Mouse (Mus musculus) left cerebral cortex, adult 18-20 months (tissue): ENCODE measurements at regions not wholly inside any gene's neighbourhood (a gene's known extent, or its start where the extent isn't known, plus 50 kb on each side); places are given as distances from the start of the nearest gene placed in this dataset.
A peak's percentile ranks its signal among the peaks of the same experiment; 100 is the strongest.

ENCODE experiments used
- DNase-seq, 2 experiments: peaks; one replicate each; pipeline ENCODE4 v3.0.0; 2021 to 2022; ENCODE audit warnings: low spot score in 2 of 2, mixed read lengths in 1 of 2

DNA sequence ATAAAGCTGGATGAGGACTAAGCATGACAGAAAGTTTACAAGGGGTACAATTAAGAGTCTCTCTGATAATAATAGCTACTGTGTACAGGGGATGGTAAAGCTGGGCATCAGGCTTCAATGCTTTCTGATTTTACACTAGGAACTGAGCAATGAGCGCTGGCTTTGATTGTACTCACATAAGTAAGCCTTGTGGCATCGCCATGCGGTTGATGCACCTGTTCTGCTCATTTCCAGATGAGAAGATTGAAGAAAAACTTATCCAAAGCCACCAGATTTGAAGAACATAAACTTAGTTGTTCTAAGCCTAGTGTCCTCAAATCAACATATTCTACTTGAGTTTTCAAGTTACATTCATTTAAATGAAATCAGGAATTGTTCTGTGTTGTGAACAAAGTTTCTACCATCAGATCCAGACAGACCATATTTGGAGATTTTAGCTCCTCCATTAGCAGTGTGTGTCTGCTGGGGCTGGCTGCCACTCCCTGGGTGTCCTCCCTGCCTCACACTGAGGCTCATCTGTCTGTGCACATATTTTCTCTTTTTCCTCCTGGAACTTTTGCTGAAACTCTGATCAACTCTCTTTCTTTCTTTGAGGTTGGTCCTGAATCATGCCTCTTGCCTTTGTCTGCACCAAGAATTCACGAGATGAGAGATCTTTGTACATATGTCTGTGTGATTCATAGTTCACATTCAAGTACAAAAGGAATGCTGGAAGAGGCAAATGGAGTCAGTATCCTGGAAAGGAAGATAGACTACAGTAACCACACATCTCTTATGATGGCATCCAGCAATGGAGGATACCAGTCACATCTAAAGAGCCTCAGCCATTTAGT lies 68.2 kb upstream of the Ifne start:
- DNase-seq = no peak

DNA sequence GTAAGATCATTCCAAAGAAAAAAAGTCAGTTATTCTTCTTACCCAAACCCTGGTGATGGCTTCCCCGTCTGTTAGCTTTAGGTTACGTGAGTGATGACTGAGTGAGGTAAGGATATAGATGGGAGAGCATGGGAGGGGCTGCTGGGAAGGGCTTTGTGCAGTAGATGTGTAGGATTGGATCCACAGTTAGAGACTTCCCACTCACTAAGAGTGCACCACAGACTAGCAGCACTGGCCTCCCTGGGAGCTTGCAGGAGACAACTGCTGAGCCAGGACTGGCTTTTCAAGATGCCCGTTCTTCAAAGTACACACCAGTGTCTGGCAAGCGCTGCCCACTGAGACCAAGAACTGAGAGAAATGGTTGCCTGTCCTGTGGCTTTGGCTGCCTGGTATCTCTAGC lies 62.0 kb upstream of the Ifne start:
- no peak for DNase-seq

DNA sequence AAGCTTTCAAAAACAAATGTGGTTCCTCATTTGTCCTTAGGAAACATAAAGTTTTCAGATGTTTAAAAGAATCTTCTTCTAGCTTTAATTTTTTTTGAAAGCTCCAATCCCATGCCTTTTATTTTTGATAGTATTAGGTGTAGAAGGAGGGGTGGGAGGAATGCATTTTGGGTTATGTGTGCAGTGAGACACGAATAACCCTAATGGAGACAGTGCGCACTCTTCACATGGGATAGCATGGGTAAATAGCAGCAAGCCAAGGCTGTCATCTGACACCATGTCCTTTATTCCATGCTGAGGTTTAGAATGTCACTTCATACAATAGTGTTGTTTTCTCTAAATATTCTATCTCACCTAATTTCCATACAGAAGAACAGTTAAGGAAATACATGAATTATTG lies 60.7 kb upstream of the Ifne start:
- DNase-seq = no peak

DNA sequence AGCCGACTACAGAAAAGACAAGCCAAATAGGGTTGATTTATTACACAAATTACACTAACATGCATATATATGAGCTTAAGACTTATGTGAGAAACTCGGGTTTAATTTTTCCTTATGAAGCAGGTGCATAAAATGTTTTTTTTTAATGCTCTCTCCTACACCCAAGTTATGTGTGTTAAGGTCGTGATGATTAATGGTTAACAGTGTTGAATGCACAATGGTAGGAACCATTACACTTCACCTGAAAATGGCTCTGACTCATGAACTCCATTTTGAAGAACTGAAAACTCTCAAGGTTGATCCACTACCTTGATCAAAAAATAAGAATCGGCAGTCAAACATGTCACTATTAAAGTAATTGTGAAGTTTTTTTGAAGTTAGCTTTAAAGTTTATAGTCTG lies 59.4 kb upstream of the Ifne start:
- DNase-seq = no peak

DNA sequence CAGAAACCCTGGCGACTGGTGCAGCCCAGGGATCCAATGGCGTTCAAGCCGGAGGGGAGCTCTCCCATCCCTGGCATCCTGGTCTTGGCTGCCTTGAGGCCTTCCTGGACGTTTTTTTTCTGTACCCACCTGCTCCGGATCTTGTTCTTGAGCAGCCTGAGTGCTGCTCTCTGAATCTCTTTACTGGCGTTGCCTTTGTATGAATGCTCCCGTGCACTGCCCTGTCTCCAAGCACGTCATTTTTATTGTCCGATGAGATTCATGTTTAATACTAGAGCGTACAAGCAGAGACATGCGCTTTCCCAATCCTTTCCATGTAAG lies 58.7 kb upstream of the Ifne start:
- no peak for DNase-seq

DNA sequence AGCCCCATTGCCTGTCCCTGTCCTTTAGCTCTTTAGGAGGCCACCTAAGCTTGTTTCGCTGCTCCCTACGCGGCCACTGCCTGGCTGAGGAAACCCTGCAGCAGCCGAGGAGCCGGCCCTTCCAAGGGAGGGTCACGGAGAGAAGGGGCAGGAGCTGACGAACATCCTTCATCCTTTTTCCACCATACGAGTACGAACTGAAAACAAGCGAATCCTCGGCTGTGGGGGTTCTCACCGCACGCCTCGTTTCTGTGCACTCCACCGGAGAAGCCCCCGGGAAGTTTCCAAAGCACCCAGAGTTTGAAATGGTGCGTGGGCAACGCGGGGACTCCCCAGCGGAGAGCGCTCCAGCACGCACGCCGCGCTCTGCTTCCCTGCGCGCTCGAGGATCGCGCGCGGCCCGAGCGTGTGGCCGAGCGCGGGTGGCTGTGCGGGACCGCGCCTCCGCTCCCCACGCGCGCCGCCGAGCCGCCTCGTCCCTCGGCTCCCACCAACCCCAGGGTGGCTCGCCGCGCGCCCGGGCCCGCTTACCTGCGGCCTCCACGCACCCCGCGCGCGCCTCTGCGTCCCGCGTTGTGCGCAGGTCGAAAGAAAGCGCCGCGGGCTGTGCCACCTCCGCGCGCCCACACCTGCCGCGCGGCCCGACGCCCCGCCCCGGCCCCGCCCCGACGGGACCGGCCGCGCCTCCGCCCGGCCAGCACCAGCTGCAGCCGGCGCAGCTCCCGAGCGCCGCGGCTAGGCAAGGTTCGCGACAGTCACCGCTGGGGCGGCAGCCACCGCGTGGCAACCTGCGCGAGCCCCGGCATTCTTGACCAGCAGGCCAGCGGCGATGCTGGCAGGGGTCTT lies 58.1 kb upstream of the Ifne start:
- peak; percentile 37 to 58 for DNase-seq

DNA sequence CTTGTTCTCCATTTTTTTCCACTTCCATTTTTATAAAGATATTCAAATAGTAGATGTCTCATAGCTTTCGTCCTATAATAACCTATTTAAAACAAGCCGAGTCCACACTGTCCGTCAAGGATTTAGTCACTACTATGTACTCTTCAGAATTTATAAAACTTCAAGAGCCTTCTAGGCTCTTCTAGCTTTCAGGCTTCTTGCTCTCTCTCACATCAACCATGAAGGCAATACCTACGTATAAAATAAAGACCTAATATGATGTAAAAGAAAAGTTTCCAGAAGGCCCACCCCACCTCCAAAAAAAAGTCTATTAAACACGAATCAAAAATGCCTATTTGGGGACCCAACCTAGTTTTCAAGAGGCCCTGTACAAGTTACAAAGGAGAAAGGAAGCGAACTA lies 57.0 kb upstream of the Ifne start:
- DNase-seq = no peak

DNA sequence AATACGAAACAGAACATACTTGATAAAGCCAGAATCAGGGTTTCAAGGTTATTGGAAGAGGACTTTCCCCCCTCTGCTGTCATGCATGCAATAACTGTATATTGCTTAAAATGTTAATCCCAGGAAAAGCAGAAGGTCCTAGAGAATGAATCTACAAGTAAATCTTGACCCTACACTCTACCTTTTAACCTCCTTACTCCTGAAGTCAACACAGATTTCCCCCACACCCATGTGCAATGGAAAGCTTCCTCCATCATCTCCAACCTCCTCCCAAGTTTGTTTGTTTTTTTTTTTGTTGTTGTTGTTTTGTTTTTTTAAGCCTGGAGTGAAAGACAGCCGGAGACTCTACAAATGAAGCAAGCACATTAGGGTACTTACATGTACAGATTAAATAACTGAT lies 55.9 kb upstream of the Ifne start:
- DNase-seq = no peak

DNA sequence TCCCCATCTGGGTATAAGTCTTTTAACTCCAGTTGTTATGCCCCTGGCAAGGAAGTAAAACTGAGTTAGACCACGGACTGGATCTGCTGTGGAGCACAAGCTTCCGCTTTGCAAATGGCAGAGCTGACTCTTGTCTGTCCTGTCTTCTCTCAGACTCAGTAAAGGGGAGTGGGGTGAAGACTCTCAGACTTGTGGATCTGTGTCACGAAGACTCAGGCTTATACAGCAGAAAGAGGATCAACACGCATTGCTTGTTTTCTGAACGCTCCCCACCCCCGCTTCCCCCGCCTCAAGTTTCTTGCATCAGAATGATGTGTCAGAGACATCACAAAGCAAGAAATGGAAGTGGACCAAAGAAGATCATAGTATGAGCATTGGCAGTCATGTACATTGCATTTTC lies 55.3 kb upstream of the Ifne start:
- DNase-seq = no peak

DNA sequence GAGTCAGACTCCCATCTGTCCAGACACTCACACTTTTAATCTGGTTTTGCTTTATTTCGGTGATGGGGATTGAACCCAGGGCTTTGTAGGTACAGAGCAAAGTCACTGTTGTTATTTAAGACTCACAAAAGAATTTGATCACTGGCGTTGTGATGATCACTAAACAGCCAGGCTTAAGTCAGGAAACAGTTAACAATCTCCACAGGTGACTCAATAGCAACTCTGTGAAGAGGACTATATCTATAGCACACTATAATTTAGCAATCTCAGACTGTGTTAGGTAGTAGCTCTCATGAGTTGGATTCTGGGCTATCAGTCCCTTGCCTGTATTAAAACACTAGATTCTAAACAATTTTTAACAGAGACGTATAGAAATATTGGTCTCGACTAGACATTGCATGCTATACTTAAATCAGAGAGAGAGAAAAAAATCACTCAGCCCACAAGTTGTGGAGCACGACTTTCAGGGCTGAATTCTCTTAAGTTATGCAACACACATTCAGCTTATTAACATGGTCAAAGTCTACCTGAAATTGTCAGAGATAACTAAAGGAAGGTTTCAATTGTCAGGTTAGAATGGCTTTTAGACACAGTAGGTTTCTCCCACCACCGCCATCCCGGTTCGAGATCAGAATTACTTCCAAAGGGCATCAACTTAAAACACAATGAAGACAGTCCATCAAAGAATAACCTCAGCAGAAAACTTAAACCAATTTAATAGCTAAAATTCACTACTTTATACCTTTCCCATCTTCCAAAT lies 54.4 kb upstream of the Ifne start:
- DNase-seq = no peak

DNA sequence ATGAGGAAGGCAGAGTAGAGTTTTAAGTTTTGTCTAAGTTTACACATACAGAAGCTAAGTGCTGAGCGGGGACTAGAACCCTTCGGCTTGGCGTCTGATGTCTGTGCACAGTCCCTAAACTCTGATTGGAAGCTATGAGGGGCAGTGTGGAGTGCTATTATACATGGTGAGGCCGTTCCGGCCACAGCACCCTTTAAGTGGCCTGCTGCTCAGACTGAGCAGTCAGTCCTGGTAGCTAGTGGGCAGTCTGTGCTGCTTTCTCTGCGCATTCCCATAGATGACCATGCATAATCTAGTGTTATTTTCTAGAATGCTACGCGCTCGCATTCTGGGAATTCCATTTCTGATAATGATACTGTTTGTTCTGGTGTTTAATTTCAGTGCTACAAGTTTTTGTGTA lies 51.2 kb upstream of the Ifne start:
- DNase-seq = no peak
